Mouse (Mus musculus): ENCODE measurements around the gene Ilk.
"Not testable (repeated sequence)": the region's sequence is repeated elsewhere in the genome, so short reads cannot be mapped to it uniquely, and the experiment has no call there.

DNA sequence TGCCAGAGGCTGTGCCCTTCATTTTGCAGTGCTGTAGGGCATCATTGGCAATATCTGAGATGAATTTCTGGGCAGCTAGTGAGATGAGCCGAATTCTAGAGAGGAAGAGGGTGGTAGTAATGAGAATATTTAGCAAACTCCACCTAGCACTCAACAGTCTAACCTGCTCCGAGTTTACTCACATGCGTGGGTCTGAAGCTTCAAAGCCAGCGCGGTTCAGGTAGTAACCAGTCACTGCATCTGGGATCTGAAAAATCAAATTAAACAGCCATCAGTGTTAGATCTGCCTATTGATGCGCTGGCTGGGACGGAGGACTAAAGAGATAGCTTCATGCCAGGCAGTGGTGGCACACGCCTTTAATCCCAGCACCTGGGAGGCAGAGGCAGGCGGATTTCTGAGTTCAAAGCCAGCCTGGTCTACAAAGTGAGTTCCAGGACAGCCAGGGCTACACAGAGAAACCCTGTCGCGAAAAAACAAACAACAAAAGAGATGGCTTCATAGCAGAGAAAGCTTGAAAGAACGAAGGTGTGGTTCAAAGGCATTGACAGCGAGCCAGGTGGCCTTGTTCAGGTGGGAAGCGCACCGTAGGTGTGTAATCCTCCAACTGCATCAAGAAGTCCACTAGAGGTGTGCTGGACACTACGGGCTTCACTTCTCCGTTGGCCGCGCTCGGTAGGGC, 7.0 kb downstream of the Ilk start:
- not testable (repeated sequence) for TF ChIP-seq POLR2AphosphoS2 (IDR thresholded peaks at IDR 0.05; ENCODE audit: low read length); CTCF (IDR thresholded peaks at IDR 0.05 in 2 of 3, conservative IDR thresholded peaks at IDR 0.05 in 1 of 3; ENCODE audit: control insufficient read depth in 1 of 3, insufficient read depth in 1 of 3, low read depth in 2 of 3, low read length in 3 of 3, poor library complexity in 1 of 3, severe bottlenecking in 1 of 3); ELF1 (IDR thresholded peaks at IDR 0.05; ENCODE audit: low read depth, low read length); RCOR1 (IDR thresholded peaks at IDR 0.05; ENCODE audit: low read depth, low read length); EP300 (IDR thresholded peaks at IDR 0.05; ENCODE audit: low read depth in 1 of 2, low read length in 2 of 2); SIN3A (IDR thresholded peaks at IDR 0.05; ENCODE audit: low read length)

Measured in MEL (cell line).